Mouse (Mus musculus) neural tube, embryonic 14.5 days (tissue): ENCODE results near the gene Slc48a1. TPM values are rescaled to one million over a fixed set of nuclear protein-coding genes. Genes with fewer than 3 reads are reported as not detected.

ENCODE experiments used
- ATAC-seq: fragments of 200-750 bp; cut with Nextera tagmentation; 2 replicates; pipeline ENCODE4 v1.8.0; 2017; ENCODE audit warnings: low read depth, mild to moderate bottlenecking, moderate TSS enrichment, moderate library complexity
- H3K27ac ChIP-seq: fragments of 300-500 bp; sonication (generic); 2 replicates; pipeline ENCODE4 v1.5.1; 2014; ENCODE audit warnings: low read depth, mild to moderate bottlenecking, control low read depth, low read length, moderate library complexity, mixed read lengths
- H3K27me3 ChIP-seq: fragments of 300-500 bp; sonication (generic); 2 replicates; pipeline ENCODE4 v1.6.1; 2014; ENCODE audit warnings: low read length; ENCODE audit not compliant: control insufficient read depth, insufficient read depth
- H3K36me3 ChIP-seq: fragments of 300-500 bp; sonication (generic); 2 replicates; pipeline ENCODE4 v1.6.1; 2014; ENCODE audit warnings: low read length, mixed read lengths; ENCODE audit not compliant: control insufficient read depth, insufficient read depth
- H3K4me1 ChIP-seq: fragments of 300-500 bp; sonication (generic); 2 replicates; pipeline ENCODE4 v1.6.1; 2014; ENCODE audit warnings: low read length; ENCODE audit not compliant: control insufficient read depth, insufficient read depth
- H3K4me2 ChIP-seq: fragments of 300-500 bp; sonication (generic); 2 replicates; pipeline ENCODE4 v1.6.1; 2014; ENCODE audit warnings: mild to moderate bottlenecking, low read depth, low read length, control low read depth
- H3K4me3 ChIP-seq: fragments of 300-500 bp; sonication (generic); 2 replicates; pipeline ENCODE4 v1.5.1; 2014; ENCODE audit warnings: low read depth, low read length, control low read depth, mixed read lengths
- H3K9ac ChIP-seq: fragments of 300-500 bp; sonication (generic); replicated peaks from 2 replicates; pipeline ENCODE4 v1.6.1; 2014; ENCODE audit warnings: low read depth, mild to moderate bottlenecking, control low read depth, low read length, mixed read lengths
- H3K9me3 ChIP-seq: fragments of 300-500 bp; sonication (generic); 2 replicates; pipeline ENCODE4 v1.6.1; 2016; ENCODE audit warnings: low read length; ENCODE audit not compliant: control insufficient read depth
- WGBS: fragments of 180-500 bp; shearing (Covaris S2); extraction: QIAGEN DNeasy Blood & Tissue Kit; methylation state at CpG from one replicate; pipeline ENCODE4 v1.1.7; 2014; 5-methylcytosine and 5-hydroxymethylcytosine counted together
- polyA plus RNA-seq: library from polyadenylated mRNA; unstranded; fragments of >200 nt; fragmentation: Nextera tagmentation; extraction: Ambion mirVana; gene quantifications from 2 replicates; pipeline ENCODE4 v1.2.1, GENCODE M21; 2014

The Slc48a1 gene
- polyA plus RNA-seq, 1 experiment from 2014 or later = 104 TPM

DNA sequence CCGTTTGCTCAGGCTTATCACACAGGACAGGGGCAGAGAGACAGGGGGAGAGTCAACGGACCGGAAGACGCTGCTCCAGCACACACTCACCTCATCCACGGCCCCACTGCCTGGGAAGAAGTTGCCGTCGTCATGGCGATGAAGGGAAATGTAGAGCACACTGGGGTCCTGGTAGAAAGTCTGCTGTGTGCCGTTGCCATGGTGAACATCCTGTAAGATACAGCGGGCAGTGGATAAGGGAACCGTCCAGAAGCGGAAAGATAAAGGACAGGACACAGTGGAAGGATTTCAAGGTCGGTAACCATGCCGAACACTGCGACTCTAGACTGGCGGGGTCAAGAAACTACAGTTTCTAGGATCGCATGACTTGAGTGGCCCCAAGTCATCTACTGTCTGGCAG is 19.8 kb downstream of the Slc48a1 start:
- Histone ChIP-seq H3K9me3 (no peaks in the 10 kb centered on the region), H3K4me2 (no peak overlapping the region), H3K9ac (no peak overlapping the region), H3K27ac (no peak overlapping the region), H3K27me3 (no peaks in the 10 kb centered on the region), H3K4me3 (no peak overlapping the region), H3K4me1 (0 out of 2 replicates have a peak, but pooled peaks cover 2% of the 10 kb centered on the region), H3K36me3 (peaks cover 32% of the 10 kb centered on the region)
- 25% methylated on average over 17 of the region's 17 CpGs for WGBS
- ATAC-seq = peak; percentile 62; the same call in 1 of the 2 replicates

DNA sequence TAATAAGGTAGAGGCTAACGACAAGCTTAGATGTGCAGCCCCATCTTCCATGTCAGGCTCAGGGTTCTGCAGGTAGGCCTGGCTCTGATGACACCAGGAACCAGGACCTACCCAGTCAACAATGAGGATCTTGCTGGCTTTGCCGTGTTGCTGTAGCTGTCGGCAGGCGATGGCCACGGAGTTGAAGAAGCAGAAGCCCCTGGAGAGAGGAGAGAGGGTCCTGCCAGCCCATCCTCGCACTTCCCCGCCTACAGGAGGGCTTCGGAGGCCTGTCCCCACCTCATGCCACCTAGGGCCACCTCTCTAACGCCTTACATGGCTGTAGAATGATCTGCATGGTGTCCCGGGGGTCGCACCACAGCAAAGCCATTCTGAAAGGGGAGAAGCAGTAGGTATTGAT is 21.1 kb downstream of the Slc48a1 start:
- H3K4me3 ChIP-seq = no peak overlapping the region
- WGBS = 90% methylated on average over 11 of the region's 11 CpGs
- no peak overlapping the region for H3K4me2 ChIP-seq
- no peak for ATAC-seq
- peaks cover 32% of the 10 kb centered on the region for H3K36me3 ChIP-seq
- H3K4me1 ChIP-seq = 0 out of 2 replicates have a peak, but pooled peaks cover 2% of the 10 kb centered on the region
- no peak overlapping the region for H3K9ac ChIP-seq
- H3K27me3 ChIP-seq = no peaks in the 10 kb centered on the region
- no peak overlapping the region for H3K27ac ChIP-seq
- H3K9me3 ChIP-seq = no peaks in the 10 kb centered on the region

DNA sequence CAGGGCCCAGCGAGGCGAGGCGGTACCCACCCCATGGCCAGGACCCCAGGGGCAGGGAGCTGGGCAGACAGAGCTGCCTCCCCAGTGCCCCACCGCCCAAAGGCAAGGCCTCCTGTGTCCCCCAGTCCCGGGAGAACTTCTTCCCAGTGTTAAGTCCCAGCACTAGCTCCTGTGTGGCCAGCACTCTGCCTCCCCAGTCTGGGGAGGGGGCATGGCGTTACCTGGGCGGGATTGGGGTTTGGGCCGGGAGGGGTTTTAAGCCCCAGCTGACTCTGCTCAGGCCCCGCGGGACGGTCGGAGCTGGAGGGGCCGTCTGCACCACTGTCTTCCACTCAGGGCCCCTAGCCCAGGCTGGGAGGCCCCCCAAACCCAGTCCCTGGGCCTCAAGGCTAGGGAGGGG is 22.5 kb downstream of the Slc48a1 start:
- Histone ChIP-seq H3K4me2 (no peak overlapping the region), H3K9me3 (no peaks in the 10 kb centered on the region), H3K4me3 (no peak overlapping the region), H3K27me3 (no peaks in the 10 kb centered on the region), H3K4me1 (0 out of 2 replicates have a peak, but pooled peaks cover 2% of the 10 kb centered on the region), H3K9ac (no peak overlapping the region), H3K27ac (no peak overlapping the region), H3K36me3 (peaks cover 27% of the 10 kb centered on the region)
- WGBS = 91% methylated on average over 13 of the region's 13 CpGs
- no peak for ATAC-seq

DNA sequence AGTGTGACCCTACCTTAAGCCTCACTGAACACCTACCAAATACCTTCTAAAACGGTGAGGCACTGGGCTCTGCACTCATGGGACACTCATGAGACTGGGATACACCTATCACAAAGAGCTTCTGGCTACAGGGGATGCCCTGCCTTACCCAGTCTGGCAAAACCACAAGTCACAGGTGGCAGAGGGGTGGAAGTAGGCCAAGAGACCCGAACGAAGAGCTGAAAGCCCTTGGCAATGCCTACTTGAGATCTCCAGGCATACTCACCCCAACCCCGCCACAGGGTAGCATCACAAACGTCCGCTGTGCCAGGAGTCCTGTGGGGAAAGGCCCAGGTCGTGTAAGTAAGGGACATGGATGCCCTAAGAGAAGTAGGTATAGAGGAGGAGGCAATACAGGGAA is 23.5 kb downstream of the Slc48a1 start:
- 0 out of 2 replicates have a peak, but pooled peaks cover 2% of the 10 kb centered on the region for H3K4me1 ChIP-seq
- no peak for ATAC-seq
- 80% methylated on average over 7 of the region's 7 CpGs for WGBS
- H3K9me3 ChIP-seq = no peaks in the 10 kb centered on the region
- no peak overlapping the region for H3K27ac ChIP-seq
- peaks cover 27% of the 10 kb centered on the region for H3K36me3 ChIP-seq
- H3K27me3 ChIP-seq = no peaks in the 10 kb centered on the region
- H3K4me3 ChIP-seq = no peak overlapping the region
- no peak overlapping the region for H3K9ac ChIP-seq
- H3K4me2 ChIP-seq = no peak overlapping the region

DNA sequence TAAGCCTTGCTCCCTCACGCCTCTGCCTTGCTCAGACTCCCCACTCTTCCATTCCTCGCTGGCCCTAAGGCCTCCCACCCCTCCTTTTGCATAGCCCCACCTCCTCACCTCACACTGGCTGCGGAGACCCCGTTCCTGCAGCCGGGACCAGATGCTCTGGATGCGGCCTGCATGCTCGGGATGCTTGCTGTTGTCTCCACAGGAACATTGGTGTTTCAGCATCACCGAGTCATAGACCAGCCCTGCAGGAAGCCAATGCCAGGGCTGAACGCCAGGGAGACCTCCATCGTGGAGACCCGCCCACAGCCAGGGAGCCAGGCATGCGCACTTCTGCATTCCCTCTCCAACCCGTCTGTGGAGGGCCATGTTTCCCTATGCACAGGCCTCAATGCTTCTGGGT is 24.3 kb downstream of the Slc48a1 start:
- WGBS = 11% methylated on average over 13 of the region's 13 CpGs
- peaks cover 32% of the 10 kb centered on the region for H3K36me3 ChIP-seq

DNA sequence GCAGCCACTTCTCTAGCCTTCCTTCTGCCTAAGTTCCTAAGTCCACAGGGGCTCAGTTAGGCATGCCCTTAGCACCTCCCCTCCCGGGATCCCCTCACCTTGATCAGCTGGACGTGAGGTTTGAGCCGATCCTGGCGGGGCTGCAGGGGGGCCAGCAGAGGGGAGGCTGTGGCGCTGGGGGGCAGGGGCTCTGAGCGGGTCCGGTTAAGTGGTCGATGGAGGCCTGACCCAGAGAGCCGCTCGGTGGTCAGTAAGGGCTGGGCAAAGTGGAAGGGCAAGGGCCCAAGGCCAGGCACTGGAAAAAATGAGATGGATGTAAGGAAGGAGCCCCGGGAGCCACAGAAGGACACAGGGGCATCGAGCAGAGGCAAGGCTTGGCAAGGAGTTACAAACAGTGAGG is 29.5 kb downstream of the Slc48a1 start:
- H3K36me3 ChIP-seq = peaks cover 26% of the 10 kb centered on the region
- H3K9ac ChIP-seq = no peak overlapping the region
- H3K27me3 ChIP-seq = no peaks in the 10 kb centered on the region
- H3K4me3 ChIP-seq = no peak overlapping the region
- H3K4me1 ChIP-seq = peaks cover 11% of the 10 kb centered on the region
- no peaks in the 10 kb centered on the region for H3K9me3 ChIP-seq
- ATAC-seq = no peak
- H3K4me2 ChIP-seq = no peak overlapping the region
- no peak overlapping the region for H3K27ac ChIP-seq
- WGBS = 82% methylated on average over 12 of the region's 12 CpGs

More for the DNA sequence above, 24.3 kb downstream of the Slc48a1 start:
- peak overlapping the region; percentile 32 for H3K4me2 ChIP-seq
- H3K27ac ChIP-seq = peak overlapping the region; percentile 67
- H3K4me3 ChIP-seq = peak overlapping the region; percentile 10; the same call in 1 of the 2 replicates
- no peaks in the 10 kb centered on the region for H3K9me3 ChIP-seq
- 0 out of 2 replicates have a peak, but pooled peaks cover 2% of the 10 kb centered on the region for H3K4me1 ChIP-seq
- H3K27me3 ChIP-seq = no peaks in the 10 kb centered on the region
- peak; percentile 77; the same call in 1 of the 2 replicates for ATAC-seq
- 0 out of 2 replicates have a peak overlapping the region, but pooled peaks have one; percentile 28 for H3K9ac ChIP-seq

DNA sequence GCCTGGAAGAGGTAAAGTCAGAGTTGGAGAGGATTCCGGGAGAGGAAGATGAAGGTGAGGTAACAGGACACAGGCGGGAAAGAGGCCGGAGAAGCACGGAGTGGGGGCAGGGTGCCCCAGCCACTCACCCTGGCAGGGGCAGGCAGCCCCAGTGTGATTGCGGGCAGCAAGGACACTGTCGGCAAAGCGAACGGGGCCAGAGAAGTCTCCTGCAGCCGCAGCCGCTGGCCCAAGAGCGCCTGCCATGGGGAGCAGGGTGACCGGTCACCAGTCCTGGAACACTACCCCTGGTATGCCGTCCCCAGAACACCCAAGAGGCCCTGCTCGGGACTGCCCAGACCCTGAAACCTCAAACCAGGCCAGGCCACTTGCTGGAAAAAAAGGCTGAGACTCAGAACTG is 30.2 kb downstream of the Slc48a1 start:
- Histone ChIP-seq H3K9me3 (no peaks in the 10 kb centered on the region), H3K4me2 (no peak overlapping the region), H3K4me1 (peaks cover 18% of the 10 kb centered on the region), H3K4me3 (no peak overlapping the region), H3K36me3 (peaks cover 26% of the 10 kb centered on the region), H3K27me3 (no peaks in the 10 kb centered on the region), H3K9ac (no peak overlapping the region), H3K27ac (no peak overlapping the region)
- WGBS = 88% methylated on average over 14 of the region's 14 CpGs
- no peak for ATAC-seq

DNA sequence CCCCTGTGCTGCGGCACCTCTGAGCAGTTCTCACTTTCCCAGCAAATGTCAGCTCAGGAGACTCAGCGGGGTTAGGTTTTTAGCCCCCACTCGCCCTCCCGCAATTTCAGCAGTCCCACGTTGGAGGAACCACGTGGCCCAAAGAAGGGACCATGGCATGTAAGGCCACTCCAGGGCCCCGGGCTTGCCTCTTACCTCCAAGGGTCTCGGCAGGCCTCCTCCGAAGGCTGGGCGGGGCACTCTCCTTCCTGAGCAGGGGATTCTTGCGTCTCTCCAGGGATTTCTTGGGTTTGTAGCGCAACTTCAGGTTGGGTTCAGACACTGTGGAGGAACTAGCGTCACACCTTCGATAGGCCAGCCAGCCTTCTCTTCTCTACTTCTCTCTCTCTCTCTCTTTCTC is 30.9 kb downstream of the Slc48a1 start:
- H3K4me1 ChIP-seq = peaks cover 23% of the 10 kb centered on the region
- peaks cover 26% of the 10 kb centered on the region for H3K36me3 ChIP-seq
- H3K4me2 ChIP-seq = no peak overlapping the region
- H3K27me3 ChIP-seq = no peaks in the 10 kb centered on the region
- H3K9ac ChIP-seq = no peak overlapping the region
- no peak for ATAC-seq
- WGBS = 85% methylated on average over 14 of the region's 14 CpGs
- H3K9me3 ChIP-seq = no peaks in the 10 kb centered on the region
- no peak overlapping the region for H3K4me3 ChIP-seq
- no peak overlapping the region for H3K27ac ChIP-seq

DNA sequence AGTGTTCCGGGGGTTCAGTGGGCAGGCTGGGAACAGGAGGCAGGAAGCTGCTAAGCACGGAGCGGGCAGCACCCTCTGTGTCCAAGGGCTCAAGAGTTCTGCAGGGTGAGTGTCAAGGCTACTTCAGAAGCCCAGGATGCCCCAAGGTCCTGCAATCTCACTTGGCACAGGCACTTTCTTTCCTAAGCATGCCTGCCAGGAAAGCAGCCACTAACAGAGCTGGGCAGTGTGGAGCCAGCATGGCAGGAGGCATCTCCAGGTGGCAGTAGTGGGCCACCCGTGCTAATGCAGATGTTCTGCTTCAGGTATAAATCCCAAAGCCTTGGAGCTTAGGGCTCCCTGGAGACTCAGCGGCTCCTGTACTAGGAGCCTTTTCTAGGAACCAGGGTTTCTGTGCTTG is 31.6 kb downstream of the Slc48a1 start:
- Histone ChIP-seq H3K4me2 (no peak overlapping the region), H3K9ac (no peak overlapping the region), H3K36me3 (peaks cover 26% of the 10 kb centered on the region), H3K9me3 (no peaks in the 10 kb centered on the region), H3K27me3 (no peaks in the 10 kb centered on the region), H3K27ac (no peak overlapping the region), H3K4me3 (no peak overlapping the region), H3K4me1 (peaks cover 26% of the 10 kb centered on the region)
- 84% methylated on average over 5 of the region's 5 CpGs for WGBS
- no peak for ATAC-seq
